Mouse (Mus musculus) urinary bladder, adult 2 months (tissue): Measurements from ENCODE around the gene Ccdc91. TPM values are rescaled to one million over a fixed set of nuclear protein-coding genes. Genes with fewer than 3 reads are reported as not detected.

Experiments used
- DNase-seq: peaks from one replicate; pipeline ENCODE4 v3.0.0; 2022; ENCODE audit warnings: low spot score
- polyA plus RNA-seq: library from polyadenylated mRNA; depleted of rRNA; stranded (reverse); fragments of >200 nt; gene quantifications from 2 replicates; pipeline ENCODE4 v1.2.3, GENCODE M21; 2012; rRNA removed

Ccdc91 gene
- 33.9 and 37.7 TPM in 2 replicates for polyA plus RNA-seq

- DNase-seq = peak; percentile 94
Observed at GRCm38 (mm10) chr6:147475727-147476613, at the start of gene Ccdc91. Gene Ccdc91 (plus strand): TSS chr6:147475828.

DNA sequence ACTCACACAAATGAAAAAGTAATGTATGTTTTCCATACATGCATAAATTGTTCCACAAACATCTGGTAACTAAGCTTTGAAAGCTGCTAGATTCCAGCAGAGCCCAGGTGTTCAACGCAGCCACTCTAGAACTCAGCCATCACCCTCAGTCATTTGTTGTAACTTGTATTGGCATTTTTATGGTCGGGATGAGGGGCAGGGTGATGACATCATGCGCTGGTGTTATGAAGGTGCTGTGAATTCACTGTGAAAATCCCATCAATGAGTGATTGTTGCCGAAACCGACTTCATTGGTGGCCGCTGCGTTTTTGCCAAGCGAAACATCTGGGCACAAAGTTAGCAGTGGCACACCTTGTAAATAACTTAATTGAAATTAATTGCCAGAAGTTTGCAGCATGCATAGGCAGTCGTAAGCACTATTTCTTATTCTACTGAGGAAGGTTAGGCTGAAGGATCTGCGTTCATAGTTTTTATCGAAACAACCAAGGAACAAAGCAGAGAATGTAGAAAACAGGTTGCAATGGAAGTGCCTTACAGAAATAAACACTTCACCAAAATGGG is 48.6 kb upstream of the Ccdc91 start:
- DNase-seq = no peak

DNA sequence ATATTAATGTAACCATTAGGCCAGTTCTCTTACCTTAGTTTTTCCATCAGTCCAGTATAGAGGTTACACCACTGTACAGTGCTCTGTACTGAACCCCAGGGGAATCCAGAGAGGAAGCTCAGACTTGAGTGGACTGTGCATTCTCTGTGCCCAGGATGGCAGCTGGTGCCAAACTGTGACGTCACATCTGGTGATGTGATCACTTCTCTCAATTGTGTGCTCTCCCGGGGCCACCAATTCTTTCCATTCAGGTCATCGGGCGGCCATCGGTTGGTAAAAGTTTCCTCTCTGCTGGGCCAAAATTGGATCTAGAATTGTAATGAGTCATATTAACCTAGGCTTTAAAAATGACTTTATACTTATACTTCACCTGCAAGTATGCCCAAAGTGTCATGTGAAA is 19.9 kb upstream of the Ccdc91 start:
- DNase-seq = no peak

GRCm38 (mm10) chr6:147458637-147459301 is 16.9 kb upstream of the Ccdc91 start:
- no peak for DNase-seq

DNA sequence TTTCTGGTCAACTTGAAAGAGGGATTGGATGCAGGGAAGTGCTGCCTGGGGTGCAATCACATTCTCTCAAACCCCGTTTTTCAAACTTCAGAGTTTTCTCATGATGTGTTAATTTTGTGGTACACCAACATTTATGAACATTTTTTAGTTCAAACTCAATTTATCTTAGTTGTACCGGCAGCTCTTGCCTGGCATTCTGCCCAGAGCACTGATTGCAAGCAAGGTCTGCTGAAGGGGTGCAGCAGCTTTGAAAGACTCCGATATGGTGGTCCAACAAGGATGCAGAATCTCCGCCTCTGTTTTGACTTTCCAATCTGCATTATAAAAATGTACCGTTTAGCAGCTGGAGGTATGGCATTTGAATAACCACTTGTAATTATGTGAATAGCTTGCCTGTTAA is 5.6 kb upstream of the Ccdc91 start:
- DNase-seq = no peak

GRCm38 (mm10) chr6:147481141-147481540 is 5.5 kb downstream of the Ccdc91 start:
- no peak for DNase-seq

DNA sequence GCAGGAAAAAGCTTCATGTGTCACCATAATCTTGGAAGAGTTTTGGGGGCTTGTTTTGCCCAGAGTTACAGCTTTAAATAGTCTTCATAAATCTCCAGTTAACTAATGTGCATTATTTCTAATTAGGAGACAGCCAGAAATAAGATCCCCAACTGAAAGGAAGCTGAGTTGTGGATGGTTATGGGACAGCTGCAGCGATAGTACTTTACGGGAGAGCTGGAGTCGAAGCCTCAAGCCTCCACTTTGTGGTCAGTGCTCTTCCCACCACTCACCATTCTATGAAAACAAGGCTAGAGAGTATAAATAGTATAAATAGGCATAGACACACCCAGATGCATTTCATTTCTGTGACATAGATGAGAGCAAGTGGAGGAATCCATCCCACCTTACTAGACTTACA is 14.5 kb downstream of the Ccdc91 start:
- DNase-seq = no peak

GRCm38 (mm10) chr6:147492551-147492950 is 16.9 kb downstream of the Ccdc91 start:
- no peak for DNase-seq

- no peak for DNase-seq
Observed at GRCm38 (mm10) chr6:147501439-147501838, 25.8 kb downstream of the Ccdc91 start.

- no peak for DNase-seq
Observed at GRCm38 (mm10) chr6:147506074-147506473, 30.4 kb downstream of the Ccdc91 start.

DNA sequence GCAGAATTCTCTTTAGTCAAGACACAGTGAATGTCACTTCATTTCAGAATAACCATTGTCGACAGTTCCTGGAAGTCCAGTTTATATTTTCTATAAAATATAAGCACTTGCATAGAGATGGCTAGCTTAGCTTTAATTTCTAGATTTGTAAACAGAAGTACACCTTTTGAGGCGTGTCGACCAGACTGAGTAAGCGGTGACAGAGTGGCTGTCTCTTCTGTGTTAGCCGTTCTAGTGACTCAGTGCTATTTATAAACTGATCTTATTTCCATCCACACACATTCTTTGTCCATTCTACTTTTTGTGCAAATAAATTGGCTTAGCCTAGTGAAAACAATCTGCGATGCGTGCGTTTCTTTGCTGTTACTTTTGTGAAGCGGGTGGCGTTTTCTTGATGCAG is 30.9 kb downstream of the Ccdc91 start:
- DNase-seq = no peak

DNA sequence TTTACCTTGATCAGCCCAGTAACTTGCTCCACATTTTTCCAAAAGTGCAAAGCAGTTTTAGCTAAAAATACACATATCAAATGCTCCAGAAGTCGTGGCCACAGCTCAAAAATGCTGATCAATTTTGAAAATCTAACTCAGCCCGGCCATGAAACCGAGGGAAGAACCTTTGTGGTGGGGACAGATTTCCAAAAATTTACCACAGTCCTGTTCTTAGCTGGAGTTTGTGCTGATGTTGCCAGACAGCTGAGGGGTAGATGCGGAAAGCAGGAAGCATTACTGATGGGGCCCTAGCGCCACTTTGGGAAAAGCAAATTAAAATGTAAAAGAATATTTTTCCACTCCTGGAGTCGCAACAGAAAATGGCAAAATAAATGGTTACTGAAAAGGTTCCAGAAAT is 31.6 kb downstream of the Ccdc91 start:
- DNase-seq = no peak

DNA sequence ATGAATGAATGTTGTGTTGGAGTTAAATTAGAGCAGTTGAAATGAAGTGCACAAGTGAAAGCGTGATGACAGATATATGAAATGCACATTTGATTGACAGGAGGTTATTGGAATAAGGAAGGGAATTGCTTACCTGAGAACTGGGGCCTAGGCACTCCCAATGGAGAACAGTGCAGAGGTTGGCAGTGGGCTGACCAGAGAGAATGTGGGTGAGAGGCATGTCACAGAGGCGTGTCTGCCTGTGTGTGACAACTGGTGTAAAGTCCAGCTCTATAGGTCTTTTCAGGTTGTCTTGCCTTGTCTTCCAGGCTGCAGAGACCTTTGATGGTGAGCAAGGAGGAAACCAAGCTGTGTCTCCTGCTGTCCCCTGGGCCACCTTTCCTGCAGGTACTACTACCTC is 34.9 kb downstream of the Ccdc91 start:
- DNase-seq = no peak

- DNase-seq = no peak
Observed at GRCm38 (mm10) chr6:147517909-147518308, 42.3 kb downstream of the Ccdc91 start.

GRCm38 (mm10) chr6:147525236-147525635 is 49.6 kb downstream of the Ccdc91 start:
- no peak for DNase-seq

GRCm38 (mm10) chr6:147534971-147535370 is 59.3 kb downstream of the Ccdc91 start:
- no peak for DNase-seq

GRCm38 (mm10) chr6:147538236-147538635 is 62.6 kb downstream of the Ccdc91 start:
- no peak for DNase-seq

DNA sequence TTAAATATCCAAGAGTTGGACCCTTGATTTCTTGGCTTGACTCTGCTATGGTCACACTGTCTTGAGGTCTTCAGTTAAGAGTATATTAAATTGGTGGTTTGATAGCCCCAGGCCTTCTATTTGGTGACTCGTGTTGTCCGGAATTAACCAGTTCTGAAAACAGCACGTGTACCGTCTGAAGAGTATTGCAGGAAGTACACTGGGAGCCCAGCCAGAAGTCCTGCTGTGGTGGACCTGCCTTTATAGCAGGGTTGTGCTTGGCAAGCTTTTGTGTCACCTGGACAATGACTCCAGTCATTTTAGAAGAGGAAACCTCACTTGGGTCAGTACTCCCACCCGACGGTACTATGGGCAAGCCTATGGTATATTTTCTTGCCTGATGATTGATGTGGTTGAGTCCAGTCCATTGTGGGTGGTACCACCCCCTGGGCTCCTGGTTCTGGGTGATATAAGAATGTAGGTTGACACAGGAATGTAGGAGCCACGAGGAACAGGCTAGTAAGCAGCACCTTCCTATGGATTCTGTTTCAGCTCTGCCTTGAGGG is 63.5 kb downstream of the Ccdc91 start:
- no peak for DNase-seq

DNA sequence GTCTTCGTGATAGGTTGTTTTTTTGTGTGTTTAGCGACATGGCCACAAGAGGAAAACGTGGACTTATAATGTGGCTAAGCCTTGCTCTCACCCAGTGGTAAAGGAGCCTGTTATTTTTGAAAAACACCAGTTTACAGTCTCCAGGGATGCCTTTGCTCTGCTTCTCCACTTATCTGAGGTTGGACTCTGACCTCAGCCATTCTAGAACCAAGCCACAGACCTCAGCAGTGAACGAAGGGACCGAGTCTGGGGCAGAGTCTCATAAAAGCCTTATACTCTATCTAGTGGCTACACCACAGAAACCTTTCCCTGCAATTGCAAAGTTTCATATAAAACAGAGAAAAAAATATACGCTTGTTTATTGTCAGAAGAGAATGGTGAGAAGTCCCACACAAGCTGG is 65.3 kb downstream of the Ccdc91 start:
- DNase-seq = no peak

DNA sequence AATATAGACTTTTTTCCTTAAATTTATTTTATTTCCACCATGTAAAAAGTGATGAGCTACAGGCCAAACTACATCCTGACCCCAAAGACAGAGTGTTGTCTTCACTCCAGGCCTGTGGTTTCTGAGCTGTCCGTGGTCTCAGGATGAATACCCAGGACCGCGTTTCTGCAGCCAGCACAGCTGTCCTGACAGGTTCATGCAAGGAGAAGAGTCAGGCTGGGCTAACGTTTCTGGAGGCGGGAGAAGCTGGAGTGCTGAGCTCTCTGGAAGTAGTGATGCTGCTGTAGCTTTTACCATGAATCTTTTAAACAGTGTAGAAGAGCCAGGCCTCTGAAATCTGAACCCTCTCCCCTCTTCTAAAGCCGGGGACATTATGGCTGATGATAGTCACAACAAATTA is 80.0 kb downstream of the Ccdc91 start:
- DNase-seq = no peak

DNA sequence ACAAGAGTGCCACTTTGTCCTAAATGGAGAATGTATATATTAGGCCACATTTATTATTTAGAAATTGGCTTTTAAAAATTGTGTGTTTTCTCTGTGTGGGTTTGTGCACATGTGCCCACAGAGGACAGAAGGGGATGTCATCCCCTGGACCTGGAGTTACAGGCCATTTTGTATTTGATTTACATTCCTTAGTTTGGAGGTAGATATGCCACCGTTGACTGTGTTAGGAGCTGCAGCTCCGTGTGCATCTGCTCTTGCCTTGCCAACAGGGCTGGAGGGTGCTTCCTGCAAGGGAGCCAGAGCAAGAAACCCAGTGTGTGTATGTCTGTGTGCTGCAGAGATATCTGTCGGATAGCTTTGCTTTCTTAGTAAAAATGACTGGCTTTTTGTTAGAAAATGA is 83.7 kb downstream of the Ccdc91 start:
- DNase-seq = no peak

- DNase-seq = no peak
Observed at GRCm38 (mm10) chr6:147560436-147560835, 84.8 kb downstream of the Ccdc91 start.

- DNase-seq = no peak
Observed at GRCm38 (mm10) chr6:147569246-147569645, 93.6 kb downstream of the Ccdc91 start.
